Mouse (Mus musculus) forebrain, postnatal 0 days (tissue): ENCODE measurements around the gene Bnipl. TPM values are rescaled to one million over a fixed set of nuclear protein-coding genes. Genes with fewer than 3 reads are reported as not detected.

Source experiments
- ATAC-seq: fragments of 200-750 bp; cut with Nextera tagmentation; 2 replicates; pipeline ENCODE4 v1.8.0; 2017; ENCODE audit warnings: mild to moderate bottlenecking, moderate library complexity
- DNase-seq: peaks from one replicate; pipeline ENCODE4 v3.0.0-alpha.2; 2015
- H3K27ac ChIP-seq: fragments of 300-500 bp; sonication (generic); 2 replicates; pipeline ENCODE4 v1.5.1; 2014; ENCODE audit warnings: low read depth, mild to moderate bottlenecking, antibody characterized with exemption, low read length, moderate library complexity, mixed read lengths
- H3K27me3 ChIP-seq: fragments of 300-500 bp; sonication (generic); 2 replicates; pipeline ENCODE4 v1.6.1; 2014; ENCODE audit warnings: mild to moderate bottlenecking, low read length, mixed read lengths; ENCODE audit not compliant: insufficient read depth
- H3K36me3 ChIP-seq: fragments of 300-500 bp; sonication (generic); 2 replicates; pipeline ENCODE4 v1.6.1; 2014; ENCODE audit warnings: mild to moderate bottlenecking, moderate library complexity; ENCODE audit not compliant: insufficient read depth
- H3K4me1 ChIP-seq: fragments of 300-500 bp; sonication (generic); 2 replicates; pipeline ENCODE4 v1.6.1; 2014; ENCODE audit warnings: antibody characterized with exemption; ENCODE audit not compliant: insufficient read depth
- H3K4me2 ChIP-seq: fragments of 300-500 bp; sonication (generic); 2 replicates; pipeline ENCODE4 v1.6.1; 2014; ENCODE audit warnings: low read depth, mild to moderate bottlenecking, moderate library complexity
- H3K4me3 ChIP-seq: fragments of 300-500 bp; sonication (generic); 2 replicates; pipeline ENCODE4 v1.5.1; 2014; ENCODE audit warnings: low read depth, low read length, mixed read lengths
- H3K9ac ChIP-seq: fragments of 300-500 bp; sonication (generic); 2 replicates; pipeline ENCODE4 v1.6.1; 2014; ENCODE audit warnings: mild to moderate bottlenecking
- H3K9me3 ChIP-seq: fragments of 300-500 bp; sonication (generic); 2 replicates; pipeline ENCODE4 v1.6.1; 2016; ENCODE audit warnings: low read length
- CTCF ChIP-seq: sonication (generic); IDR thresholded peaks from 2 replicates; pipeline ENCODE4 v1.5.1; 2016; ENCODE audit warnings: antibody characterized with exemption, control low read depth, low read depth
- WGBS: fragments of 180-500 bp; shearing (Covaris S2); extraction: QIAGEN DNeasy Blood & Tissue Kit; methylation state at CpG from one replicate; pipeline ENCODE4 v1.1.7; 2014; 5-methylcytosine and 5-hydroxymethylcytosine counted together
- polyA plus RNA-seq: library from polyadenylated mRNA; unstranded; fragments of >200 nt; fragmentation: Nextera tagmentation; extraction: Ambion mirVana; gene quantifications from 2 replicates; pipeline ENCODE4 v1.2.1, GENCODE M21; 2015
- total RNA-seq: library from RNA; depleted of rRNA; stranded (reverse); fragments of >200 nt; gene quantifications from 2 replicates; pipeline ENCODE4 v1.2.3, GENCODE M21; 2014

Gene Bnipl
- total and polyA plus RNA-seq, 2 experiments from 2014 or later, result 0.33 TPM; not detected in 1

- WGBS, result 80% methylated on average over 5 of the region's 5 CpGs
- no peaks in the 10 kb centered on the region for H3K27me3 ChIP-seq
- no peak overlapping the region for H3K27ac ChIP-seq
- no peak for ATAC-seq
- DNase-seq, result no peak
- H3K9ac ChIP-seq, result no peak overlapping the region
- H3K9me3 ChIP-seq, result no peaks in the 10 kb centered on the region
- no peak overlapping the region for H3K4me3 ChIP-seq
- no peak for TF ChIP-seq CTCF
- no peak overlapping the region for H3K4me2 ChIP-seq
- H3K4me1 ChIP-seq, result no peaks in the 10 kb centered on the region
- H3K36me3 ChIP-seq, result peaks cover 24% of the 10 kb centered on the region
Observed at GRCm38 (mm10) chr3:95250361-95250760, 632 bp downstream of the Bnipl start.

- TF ChIP-seq CTCF, result no peak
- H3K4me1 ChIP-seq, result no peaks in the 10 kb centered on the region
- no peak overlapping the region for H3K4me2 ChIP-seq
- H3K36me3 ChIP-seq, result peaks cover 10% of the 10 kb centered on the region; the same call in 1 of the 2 replicates
- H3K27ac ChIP-seq, result no peak overlapping the region
- WGBS, result 88% methylated on average over 1 of the region's 1 CpGs
- no peaks in the 10 kb centered on the region for H3K9me3 ChIP-seq
- DNase-seq, result no peak
- ATAC-seq, result no peak
- no peak overlapping the region for H3K4me3 ChIP-seq
- no peak overlapping the region for H3K9ac ChIP-seq
- no peaks in the 10 kb centered on the region for H3K27me3 ChIP-seq
Observed at GRCm38 (mm10) chr3:95247660-95248336, 3.2 kb downstream of the Bnipl start.

- no peaks in the 10 kb centered on the region for H3K9me3 ChIP-seq
Observed at GRCm38 (mm10) chr3:95246465-95247231, 4.3 kb downstream of the Bnipl start.

GRCm38 (mm10) chr3:95243086-95243485 lies 7.9 kb downstream of the Bnipl start:
- Histone ChIP-seq H3K4me3 (no peak overlapping the region), H3K4me1 (no peaks in the 10 kb centered on the region), H3K36me3 (peaks cover 11% of the 10 kb centered on the region), H3K27ac (no peak overlapping the region), H3K9me3 (no peaks in the 10 kb centered on the region), H3K27me3 (no peaks in the 10 kb centered on the region), H3K4me2 (no peak overlapping the region), H3K9ac (no peak overlapping the region)
- DNase-seq (no peak), ATAC-seq (no peak)
- TF ChIP-seq CTCF, result no peak
- 81% methylated on average over 2 of the region's 2 CpGs for WGBS

More at GRCm38 (mm10) chr3:95246465-95247231, 4.3 kb downstream of the Bnipl start:
- no peak for TF ChIP-seq CTCF
- Histone ChIP-seq H3K27me3 (no peaks in the 10 kb centered on the region), H3K27ac (no peak overlapping the region), H3K4me1 (no peaks in the 10 kb centered on the region), H3K4me2 (no peak overlapping the region), H3K36me3 (peaks cover 12% of the 10 kb centered on the region), H3K9ac (no peak overlapping the region), H3K4me3 (no peak overlapping the region)
- no peak for DNase-seq
- 61% methylated on average over 5 of the region's 5 CpGs for WGBS
- ATAC-seq, result no peak; the same call in 1 of the 2 replicates

- H3K4me2 ChIP-seq, result no peak within 1 kb of the TSS
- TF ChIP-seq CTCF, result no peak
- H3K36me3 ChIP-seq, result peaks cover 16% of the 10 kb centered on the region
- H3K4me3 ChIP-seq, result no peak within 1 kb of the TSS
- no peaks in the 10 kb centered on the region for H3K27me3 ChIP-seq
- H3K4me1 ChIP-seq, result no peaks in the 10 kb centered on the region
- WGBS, result 83% methylated on average over 7 of the region's 7 CpGs
- DNase-seq (no peak), ATAC-seq (no peak)
- no peaks in the 10 kb centered on the region for H3K9me3 ChIP-seq
- no peak within 1 kb of the TSS for H3K9ac ChIP-seq
- H3K27ac ChIP-seq, result no peak within 1 kb of the TSS
Observed at GRCm38 (mm10) chr3:95241498-95241897, 9.5 kb downstream of the Bnipl start, which contains the start of gene Gm128. Gene Gm128, minus strand, starts transcription at chr3:95241598.

GRCm38 (mm10) chr3:95240900-95241299 lies 10.1 kb downstream of the Bnipl start:
- WGBS, result 36% methylated on average over 17 of the region's 17 CpGs
- no peak overlapping the region for H3K27ac ChIP-seq
- no peak overlapping the region for H3K4me2 ChIP-seq
- H3K27me3 ChIP-seq, result no peaks in the 10 kb centered on the region
- no peaks in the 10 kb centered on the region for H3K9me3 ChIP-seq
- no peak for DNase-seq
- H3K4me3 ChIP-seq, result no peak overlapping the region
- H3K36me3 ChIP-seq, result peaks cover 20% of the 10 kb centered on the region
- ATAC-seq, result 0 out of 2 replicates have a peak, but pooled peaks have one; percentile 14
- no peak for TF ChIP-seq CTCF
- no peaks in the 10 kb centered on the region for H3K4me1 ChIP-seq
- no peak overlapping the region for H3K9ac ChIP-seq

GRCm38 (mm10) chr3:95239971-95240370 lies 11.0 kb downstream of the Bnipl start:
- H3K27ac ChIP-seq, result no peak overlapping the region
- TF ChIP-seq CTCF, result no peak
- no peak overlapping the region for H3K4me3 ChIP-seq
- no peak for ATAC-seq
- no peaks in the 10 kb centered on the region for H3K27me3 ChIP-seq
- no peaks in the 10 kb centered on the region for H3K9me3 ChIP-seq
- H3K4me1 ChIP-seq, result no peaks in the 10 kb centered on the region
- peaks cover 29% of the 10 kb centered on the region for H3K36me3 ChIP-seq
- no peak overlapping the region for H3K9ac ChIP-seq
- WGBS, result 89% methylated on average over 12 of the region's 12 CpGs
- DNase-seq, result no peak
- no peak overlapping the region for H3K4me2 ChIP-seq
